Mouse (Mus musculus) heart, embryonic 12.5 days (tissue): Measurements from ENCODE around the gene Klk8. TPM values are rescaled to one million over a fixed set of nuclear protein-coding genes. Genes with fewer than 3 reads are reported as not detected.

Source experiments
- ATAC-seq: fragments of 200-750 bp; cut with Nextera tagmentation; 2 replicates; pipeline ENCODE4 v1.8.0; 2017; ENCODE audit warnings: moderate TSS enrichment, moderate library complexity; ENCODE audit not compliant: insufficient number of reproducible peaks, low FRiP score
- H3K27ac ChIP-seq: fragments of 300-500 bp; sonication (generic); 2 replicates; pipeline ENCODE4 v1.5.1; 2016; ENCODE audit warnings: mild to moderate bottlenecking, moderate library complexity; ENCODE audit not compliant: poor library complexity, severe bottlenecking
- H3K27me3 ChIP-seq: fragments of 300-500 bp; sonication (generic); replicated peaks from 2 replicates; pipeline ENCODE4 v1.6.1; 2016; ENCODE audit warnings: mild to moderate bottlenecking, moderate library complexity
- H3K36me3 ChIP-seq: fragments of 300-500 bp; sonication (generic); 2 replicates; pipeline ENCODE4 v1.6.1; 2016; ENCODE audit warnings: mild to moderate bottlenecking, moderate library complexity
- H3K4me1 ChIP-seq: fragments of 300-500 bp; sonication (generic); replicated peaks from 2 replicates; pipeline ENCODE4 v1.6.1; 2016; ENCODE audit warnings: mild to moderate bottlenecking
- H3K4me2 ChIP-seq: fragments of 300-500 bp; sonication (generic); 2 replicates; pipeline ENCODE4 v1.6.1; 2016; ENCODE audit warnings: mild to moderate bottlenecking, moderate library complexity
- H3K4me3 ChIP-seq: fragments of 300-500 bp; sonication (generic); 2 replicates; pipeline ENCODE4 v1.5.1; 2016; ENCODE audit warnings: mild to moderate bottlenecking
- H3K9ac ChIP-seq: fragments of 300-500 bp; sonication (generic); 2 replicates; pipeline ENCODE4 v1.6.1; 2016; ENCODE audit warnings: mild to moderate bottlenecking, moderate library complexity
- H3K9me3 ChIP-seq: fragments of 300-500 bp; sonication (generic); replicated peaks from 2 replicates; pipeline ENCODE4 v1.6.1; 2016; ENCODE audit warnings: mild to moderate bottlenecking, moderate library complexity
- WGBS: fragments of 180-500 bp; shearing (Covaris S2); methylation state at CpG from one replicate; pipeline ENCODE4 v1.1.7; 2016; 5-methylcytosine and 5-hydroxymethylcytosine counted together
- polyA plus RNA-seq: library from polyadenylated mRNA; unstranded; fragments of >200 nt; fragmentation: Nextera tagmentation; extraction: Ambion mirVana; gene quantifications from 2 replicates; pipeline ENCODE4 v1.2.1, GENCODE M21; 2016

The Klk8 gene
- polyA plus RNA-seq, 1 experiment from 2014 or later: 25.0 TPM

DNA sequence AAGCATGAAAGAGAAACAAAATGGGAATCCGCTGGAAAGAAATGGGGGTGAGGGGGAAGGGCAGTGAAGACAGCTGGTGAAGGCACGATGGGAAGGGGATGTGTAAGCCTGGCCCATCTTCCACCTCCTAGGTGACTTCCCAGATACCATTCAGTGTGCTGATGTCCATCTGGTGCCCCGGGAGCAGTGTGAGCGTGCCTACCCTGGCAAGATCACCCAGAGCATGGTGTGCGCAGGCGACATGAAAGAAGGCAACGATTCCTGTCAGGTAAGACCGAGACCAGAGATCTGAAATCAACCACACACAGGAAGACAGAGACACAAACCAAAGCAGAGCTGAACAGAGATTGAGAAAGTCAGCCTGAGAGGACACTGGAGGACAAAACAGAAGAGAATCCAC lies 31.6 kb downstream of the Klk8 start:
- no peaks in the 10 kb centered on the region; the same call in 1 of the 2 replicates for H3K27me3 ChIP-seq
- H3K36me3 ChIP-seq: no peaks in the 10 kb centered on the region
- no peak overlapping the region for H3K4me3 ChIP-seq
- ATAC-seq: no peak
- 82% methylated on average over 8 of the region's 8 CpGs for WGBS
- no peaks in the 10 kb centered on the region for H3K4me1 ChIP-seq
- H3K9ac ChIP-seq: no peak overlapping the region
- no peak overlapping the region for H3K4me2 ChIP-seq
- no peak overlapping the region for H3K27ac ChIP-seq
- H3K9me3 ChIP-seq: no peaks in the 10 kb centered on the region

- H3K4me1 ChIP-seq: no peaks in the 10 kb centered on the region
- H3K4me2 ChIP-seq: no peak within 1 kb of the TSS
- 41% methylated on average over 3 of the region's 3 CpGs for WGBS
- no peaks in the 10 kb centered on the region for H3K9me3 ChIP-seq
- H3K27ac ChIP-seq: no peak within 1 kb of the TSS
- ATAC-seq: no peak
- H3K36me3 ChIP-seq: no peaks in the 10 kb centered on the region
- no peaks in the 10 kb centered on the region for H3K27me3 ChIP-seq
- no peak within 1 kb of the TSS for H3K9ac ChIP-seq
- no peak within 1 kb of the TSS for H3K4me3 ChIP-seq
These were observed 44.3 kb downstream of the Klk8 start, which contains the start of gene Klk5 for GRCm38 (mm10) chr7:43841701-43842100. Gene Klk5, plus strand, starts transcription at chr7:43841971.

DNA sequence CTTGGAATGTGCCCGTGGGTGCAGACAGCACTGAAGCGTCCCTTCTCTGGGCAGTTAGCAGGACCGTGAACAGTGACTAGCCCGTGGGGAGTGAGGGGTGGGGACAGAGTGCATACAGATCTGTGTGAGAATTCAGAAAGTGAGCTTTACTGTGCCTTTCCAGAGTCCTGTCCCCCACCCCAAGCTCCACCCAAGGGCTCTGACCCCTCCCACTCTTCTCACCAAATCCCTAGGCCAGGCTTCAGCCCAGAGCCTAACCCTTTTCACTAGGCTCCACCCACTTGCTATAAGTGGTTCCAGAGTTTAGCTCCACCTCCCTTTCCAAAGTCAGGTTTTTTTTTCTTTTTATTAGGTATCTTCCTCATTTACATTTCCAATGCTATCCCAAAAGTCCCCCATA lies 46.4 kb downstream of the Klk8 start:
- no peak for ATAC-seq
- H3K4me2 ChIP-seq: no peak overlapping the region
- no peak overlapping the region for H3K4me3 ChIP-seq
- H3K27me3 ChIP-seq: no peaks in the 10 kb centered on the region
- no peaks in the 10 kb centered on the region for H3K9me3 ChIP-seq
- no peaks in the 10 kb centered on the region for H3K4me1 ChIP-seq
- H3K27ac ChIP-seq: no peak overlapping the region
- H3K9ac ChIP-seq: no peak overlapping the region
- no peaks in the 10 kb centered on the region for H3K36me3 ChIP-seq
- WGBS: 80% methylated on average over 4 of the region's 4 CpGs

- WGBS: 76% methylated on average over 6 of the region's 6 CpGs
These were observed 54.2 kb downstream of the Klk8 start for GRCm38 (mm10) chr7:43851616-43852015.

More at GRCm38 (mm10) chr7:43851616-43852015, 54.2 kb downstream of the Klk8 start:
- H3K9ac ChIP-seq: no peak overlapping the region
- no peak overlapping the region for H3K4me3 ChIP-seq
- no peaks in the 10 kb centered on the region for H3K36me3 ChIP-seq
- H3K27ac ChIP-seq: no peak overlapping the region
- no peaks in the 10 kb centered on the region for H3K27me3 ChIP-seq
- H3K4me2 ChIP-seq: no peak overlapping the region
- no peaks in the 10 kb centered on the region for H3K4me1 ChIP-seq
- no peak for ATAC-seq
- 0 out of 2 replicates have a peak, but pooled peaks cover 6% of the 10 kb centered on the region for H3K9me3 ChIP-seq

Other genes with a start within 250 kb of the Klk8 start
- 1.5 TPM in 2 replicates for gene Zfp658, start 235.3 kb upstream of the Klk8 start, polyA plus RNA-seq
- gene Zfp719, start 218.0 kb upstream of the Klk8 start, polyA plus RNA-seq: 8.5 and 8.6 TPM in 2 replicates
- gene Zfp819, start 190.4 kb upstream of the Klk8 start, polyA plus RNA-seq: not detected in 2 replicates
- gene Ceacam18, start 162.9 kb upstream of the Klk8 start, polyA plus RNA-seq: not detected in 2 replicates
- 0.19 and 0.27 TPM in 2 replicates for gene Siglece, start 137.4 kb upstream of the Klk8 start, polyA plus RNA-seq
- gene Ctu1, start 125.6 kb upstream of the Klk8 start, polyA plus RNA-seq: 7.0 TPM in 2 replicates
- not detected in 2 replicates for gene Klk14, start 107.2 kb upstream of the Klk8 start, polyA plus RNA-seq
- 0.13 and 0.24 TPM in 2 replicates for gene Klk13, start 85.0 kb upstream of the Klk8 start, polyA plus RNA-seq
- gene Klk12, start 28.7 kb upstream of the Klk8 start, polyA plus RNA-seq: not detected in 2 replicates
- gene Klk11, start 23.0 kb upstream of the Klk8 start, polyA plus RNA-seq: not detected in 2 replicates
- gene Klk10, start 16.5 kb upstream of the Klk8 start, polyA plus RNA-seq: 0.23 TPM in 1 of 2 replicates, not detected in the other
- not detected in 2 replicates for gene Klk9, start 5.7 kb upstream of the Klk8 start, polyA plus RNA-seq
- gene Klk7, start 13.7 kb downstream of the Klk8 start, polyA plus RNA-seq: 0.26 TPM in 1 of 2 replicates, not detected in the other
- not detected in 2 replicates for gene Klk6, start 26.9 kb downstream of the Klk8 start, polyA plus RNA-seq
- not detected in 2 replicates for gene Klk5, start 44.4 kb downstream of the Klk8 start, polyA plus RNA-seq
- gene Klk4, start 83.6 kb downstream of the Klk8 start, polyA plus RNA-seq: 0.18 TPM in 1 of 2 replicates, not detected in the other
- gene Klk15, start 136.2 kb downstream of the Klk8 start, polyA plus RNA-seq: not detected in 2 replicates
- gene Klk1b8, start 153.1 kb downstream of the Klk8 start, polyA plus RNA-seq: not detected in 2 replicates
- not detected in 2 replicates for gene Klk1b1, start 169.2 kb downstream of the Klk8 start, polyA plus RNA-seq
- gene Klk1b9, start 178.5 kb downstream of the Klk8 start, polyA plus RNA-seq: not detected in 2 replicates
- not detected in 2 replicates for gene Klk1b11, start 198.3 kb downstream of the Klk8 start, polyA plus RNA-seq
- not detected in 2 replicates for gene Klk1b26, start 214.6 kb downstream of the Klk8 start, polyA plus RNA-seq